Mouse (Mus musculus) kidney, embryonic 14.5 days (tissue): ENCODE data around the gene Dkkl1. TPM values are rescaled to one million over a fixed set of nuclear protein-coding genes. Genes with fewer than 3 reads are reported as not detected.

ENCODE experiments used
- ATAC-seq: fragments of 200-750 bp; cut with Nextera tagmentation; 2 replicates; pipeline ENCODE4 v1.8.0; 2017; ENCODE audit warnings: moderate number of reproducible peaks, mild to moderate bottlenecking, moderate TSS enrichment, moderate library complexity; ENCODE audit not compliant: low FRiP score, low TSS enrichment
- H3K27ac ChIP-seq: fragments of 300-500 bp; sonication (generic); 2 replicates; pipeline ENCODE4 v1.5.1; 2014; ENCODE audit warnings: low read depth, mild to moderate bottlenecking, low read length, moderate library complexity, mixed read lengths
- H3K27me3 ChIP-seq: fragments of 300-500 bp; sonication (generic); 2 replicates; pipeline ENCODE4 v1.6.1; 2014; ENCODE audit warnings: mild to moderate bottlenecking, low read length; ENCODE audit not compliant: control insufficient read depth, insufficient read depth
- H3K36me3 ChIP-seq: fragments of 300-500 bp; sonication (generic); 2 replicates; pipeline ENCODE4 v1.6.1; 2014; ENCODE audit warnings: low read length, mixed read lengths; ENCODE audit not compliant: control insufficient read depth, insufficient read depth
- H3K4me1 ChIP-seq: fragments of 300-500 bp; sonication (generic); 2 replicates; pipeline ENCODE4 v1.6.1; 2014; ENCODE audit warnings: low read length, mixed read lengths; ENCODE audit not compliant: control insufficient read depth, insufficient read depth
- H3K4me2 ChIP-seq: fragments of 300-500 bp; sonication (generic); replicated peaks from 2 replicates; pipeline ENCODE4 v1.6.1; 2014; ENCODE audit warnings: low read depth, mild to moderate bottlenecking, low read length
- H3K4me3 ChIP-seq: fragments of 300-500 bp; sonication (generic); 2 replicates; pipeline ENCODE4 v1.5.1; 2014; ENCODE audit warnings: mild to moderate bottlenecking, low read length
- H3K9ac ChIP-seq: fragments of 300-500 bp; sonication (generic); 2 replicates; pipeline ENCODE4 v1.6.1; 2014; ENCODE audit warnings: low read depth, mild to moderate bottlenecking, low read length, moderate library complexity
- H3K9me3 ChIP-seq: fragments of 300-500 bp; sonication (generic); 2 replicates; pipeline ENCODE4 v1.6.1; 2016; ENCODE audit warnings: low read length; ENCODE audit not compliant: control insufficient read depth
- WGBS: fragments of 180-500 bp; shearing (Covaris S2); extraction: QIAGEN DNeasy Blood & Tissue Kit; methylation state at CpG from one replicate; pipeline ENCODE4 v1.1.7; 2014; 5-methylcytosine and 5-hydroxymethylcytosine counted together
- polyA plus RNA-seq: library from polyadenylated mRNA; unstranded; fragments of >200 nt; fragmentation: Nextera tagmentation; extraction: Ambion mirVana; gene quantifications from 2 replicates; pipeline ENCODE4 v1.2.1, GENCODE M21; 2014

Gene Dkkl1
- polyA plus RNA-seq, 1 experiment from 2014 or later: 1.1 TPM

- Histone ChIP-seq H3K4me3 (no peak overlapping the region), H3K36me3 (no peaks in the 10 kb centered on the region), H3K4me1 (peaks cover 3% of the 10 kb centered on the region; the same call in 1 of the 2 replicates), H3K9me3 (peaks cover 20% of the 10 kb centered on the region), H3K4me2 (no peak overlapping the region), H3K9ac (no peak overlapping the region), H3K27ac (no peak overlapping the region), H3K27me3 (peaks cover 62% of the 10 kb centered on the region)
- WGBS: 6% methylated on average over 24 of the region's 24 CpGs
- ATAC-seq: no peak
Measured at GRCm38 (mm10) chr7:45168656-45169055, 43.3 kb downstream of the Dkkl1 start.

GRCm38 (mm10) chr7:45167761-45168445 is 44.0 kb downstream of the Dkkl1 start:
- Histone ChIP-seq H3K27ac (no peak overlapping the region), H3K27me3 (peaks cover 70% of the 10 kb centered on the region), H3K4me1 (peaks cover 4% of the 10 kb centered on the region; the same call in 1 of the 2 replicates), H3K4me3 (no peak overlapping the region), H3K4me2 (no peak overlapping the region), H3K36me3 (no peaks in the 10 kb centered on the region), H3K9me3 (peaks cover 20% of the 10 kb centered on the region), H3K9ac (no peak overlapping the region)
- WGBS: 3% methylated on average over 19 of the region's 19 CpGs
- no peak for ATAC-seq

- 22% methylated on average over 7 of the region's 10 CpGs for WGBS
- Histone ChIP-seq H3K27me3 (peaks cover 72% of the 10 kb centered on the region), H3K9me3 (peaks cover 20% of the 10 kb centered on the region), H3K4me3 (no peak overlapping the region), H3K9ac (no peak overlapping the region), H3K27ac (no peak overlapping the region), H3K4me2 (no peak overlapping the region), H3K36me3 (no peaks in the 10 kb centered on the region), H3K4me1 (peaks cover 4% of the 10 kb centered on the region; the same call in 1 of the 2 replicates)
- ATAC-seq: no peak
Measured at GRCm38 (mm10) chr7:45166950-45167401, 45.0 kb downstream of the Dkkl1 start.

GRCm38 (mm10) chr7:45165701-45166100 is 46.2 kb downstream of the Dkkl1 start:
- ATAC-seq: no peak
- no peak overlapping the region for H3K27ac ChIP-seq
- H3K4me1 ChIP-seq: peaks cover 4% of the 10 kb centered on the region
- peaks cover 71% of the 10 kb centered on the region for H3K27me3 ChIP-seq
- no peak overlapping the region for H3K4me2 ChIP-seq
- H3K9me3 ChIP-seq: peaks cover 20% of the 10 kb centered on the region
- no peak overlapping the region for H3K4me3 ChIP-seq
- 43% methylated on average over 11 of the region's 11 CpGs for WGBS
- no peak overlapping the region for H3K9ac ChIP-seq
- peaks cover 2% of the 10 kb centered on the region; the same call in 1 of the 2 replicates for H3K36me3 ChIP-seq

GRCm38 (mm10) chr7:45164833-45165232 is 47.1 kb downstream of the Dkkl1 start:
- Histone ChIP-seq H3K4me3 (no peak overlapping the region), H3K9me3 (peaks cover 12% of the 10 kb centered on the region), H3K27me3 (peaks cover 71% of the 10 kb centered on the region), H3K4me1 (peaks cover 4% of the 10 kb centered on the region), H3K9ac (no peak overlapping the region), H3K27ac (no peak overlapping the region), H3K4me2 (no peak overlapping the region), H3K36me3 (peaks cover 4% of the 10 kb centered on the region; the same call in 1 of the 2 replicates)
- ATAC-seq: no peak
- 68% methylated on average over 5 of the region's 5 CpGs for WGBS

- Histone ChIP-seq H3K36me3 (peaks cover 7% of the 10 kb centered on the region; the same call in 1 of the 2 replicates), H3K27ac (no peak within 1 kb of the TSS), H3K4me2 (peak within 1 kb of the TSS; percentile 64), H3K9ac (peak within 1 kb of the TSS; percentile 56), H3K4me1 (peaks cover 4% of the 10 kb centered on the region), H3K27me3 (peaks cover 64% of the 10 kb centered on the region), H3K4me3 (peak within 1 kb of the TSS; percentile 44), H3K9me3 (peaks cover 3% of the 10 kb centered on the region; the same call in 1 of the 2 replicates)
- no peak for ATAC-seq
- WGBS: 4% methylated on average over 38 of the region's 41 CpGs
Measured at GRCm38 (mm10) chr7:45163735-45164490, 48.0 kb downstream of the Dkkl1 start, which contains the start of gene Slc17a7. Gene Slc17a7 (plus strand): TSS chr7:45163949.

GRCm38 (mm10) chr7:45162996-45163615 is 48.8 kb downstream of the Dkkl1 start:
- Histone ChIP-seq H3K9ac (no peak overlapping the region), H3K9me3 (no peaks in the 10 kb centered on the region), H3K4me2 (no peak overlapping the region), H3K4me1 (peaks cover 4% of the 10 kb centered on the region), H3K27me3 (peaks cover 56% of the 10 kb centered on the region), H3K27ac (no peak overlapping the region), H3K4me3 (0 out of 2 replicates have a peak overlapping the region, but pooled peaks have one; percentile 44), H3K36me3 (peaks cover 13% of the 10 kb centered on the region; the same call in 1 of the 2 replicates)
- 75% methylated on average over 9 of the region's 9 CpGs for WGBS
- no peak for ATAC-seq

- no peak; the same call in 1 of the 2 replicates for ATAC-seq
- 27% methylated on average over 6 of the region's 6 CpGs for WGBS
- H3K4me2 ChIP-seq: peak overlapping the region; percentile 75
- no peaks in the 10 kb centered on the region for H3K9me3 ChIP-seq
- H3K4me3 ChIP-seq: peak overlapping the region; percentile 34
- no peak overlapping the region for H3K27ac ChIP-seq
- H3K9ac ChIP-seq: no peak overlapping the region
- H3K4me1 ChIP-seq: peaks cover 4% of the 10 kb centered on the region
- H3K27me3 ChIP-seq: peaks cover 50% of the 10 kb centered on the region
- H3K36me3 ChIP-seq: peaks cover 13% of the 10 kb centered on the region; the same call in 1 of the 2 replicates
Measured at GRCm38 (mm10) chr7:45162551-45162950, 49.4 kb downstream of the Dkkl1 start.
